Mouse (Mus musculus): Measurements from ENCODE around the gene Cstf3.

GRCm38 (mm10) chr2:104605560-104605959 is 15.2 kb downstream of the Cstf3 start:
- TF ChIP-seq CTCF (IDR thresholded peaks at IDR 0.05; ENCODE audit: extremely low read depth, insufficient read depth, insufficient read length, insufficient replicate concordance) (no peak), POLR2A (IDR thresholded peaks at IDR 0.05; ENCODE audit: low read depth, low read length) (no peak)

Data from spleen, adult 2 months (tissue).